Mouse (Mus musculus): ENCODE measurements around the gene Pigu.

Pigu gene

DNA sequence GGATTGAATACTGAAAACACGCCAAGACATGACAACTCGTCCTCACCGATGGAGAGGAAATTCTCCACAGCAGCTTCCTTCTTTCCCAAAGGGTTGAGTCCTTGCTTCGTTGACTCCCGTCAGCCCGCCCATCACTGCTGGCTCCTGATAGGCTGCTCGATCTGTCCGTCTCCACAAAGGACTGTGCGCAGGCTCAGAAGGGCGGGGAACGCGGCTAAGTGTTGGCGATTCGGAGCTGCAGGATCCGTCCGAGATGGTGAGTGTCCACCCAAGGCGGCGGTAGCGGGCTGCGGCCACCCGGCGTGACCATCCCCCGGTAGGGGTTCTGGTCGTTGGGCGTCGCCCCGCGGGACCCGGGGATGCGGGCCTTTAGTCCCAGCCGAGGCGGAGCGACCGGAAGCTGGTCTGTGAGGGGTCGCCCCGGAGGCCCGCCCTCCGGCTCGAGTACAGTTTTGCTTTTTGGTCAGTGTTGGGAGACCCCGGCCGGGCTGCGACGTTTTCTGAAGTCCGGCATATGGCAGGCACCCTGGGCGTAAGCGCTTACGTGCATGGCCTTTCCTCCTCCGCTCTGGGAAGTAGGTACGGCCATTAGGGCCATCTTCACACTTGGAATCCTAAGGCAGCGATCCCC is 120.8 kb downstream of the Pigu start, which contains the start of gene Dynlrb1:
TSS of gene Dynlrb1 (plus strand) at position 172 of the 631 bp plus-strand sequence.
- peak; percentile 98 for DNase-seq (ENCODE audit: low read depth, low spot score)

GRCm38 (mm10) chr2:155235746-155236361 is 121.4 kb downstream of the Pigu start:
- no peak for DNase-seq (ENCODE audit: low read depth, low spot score)
